Mouse (Mus musculus): ENCODE measurements around the gene Ehd1.
"Not testable (repeated sequence)": the region's sequence is repeated elsewhere in the genome, so short reads cannot be mapped to it uniquely, and the experiment has no call there.

Ehd1 gene

DNA sequence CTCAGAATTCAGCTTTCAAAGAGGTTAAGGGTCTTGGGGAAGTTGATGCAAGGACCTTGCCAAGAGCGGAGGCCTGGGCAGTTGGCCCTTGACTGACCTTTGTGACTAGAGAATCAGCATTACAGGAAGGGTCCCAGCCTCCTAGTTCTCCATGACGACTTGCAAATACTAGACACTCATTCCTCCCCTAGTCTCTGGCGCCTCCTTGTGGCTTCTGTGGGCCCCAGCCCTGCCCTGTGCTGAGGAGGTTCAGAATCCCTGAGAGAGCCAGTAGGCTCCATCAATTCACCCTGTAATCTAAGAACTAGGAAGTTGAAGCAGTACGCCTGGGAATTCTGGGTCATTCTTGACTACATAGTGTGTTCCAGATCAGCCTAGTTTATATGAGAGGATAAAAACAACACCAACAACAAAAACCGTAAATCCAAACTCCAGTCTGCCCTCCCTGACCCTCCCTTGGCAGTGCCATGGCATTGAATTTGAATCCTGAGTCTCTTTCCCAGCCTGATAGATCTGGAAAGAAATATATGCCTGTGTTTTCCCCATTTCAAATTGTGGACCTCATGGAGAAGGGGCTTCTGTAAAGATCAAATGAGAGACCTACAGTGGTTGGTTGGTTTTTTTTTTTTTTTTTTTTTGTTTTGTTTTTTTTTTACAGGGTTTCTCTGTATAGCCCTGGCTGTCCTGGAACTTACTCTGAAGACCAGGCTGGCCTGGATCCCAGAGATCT is 28.4 kb downstream of the Ehd1 start:
- peak; percentile 95 for DNase-seq

DNA sequence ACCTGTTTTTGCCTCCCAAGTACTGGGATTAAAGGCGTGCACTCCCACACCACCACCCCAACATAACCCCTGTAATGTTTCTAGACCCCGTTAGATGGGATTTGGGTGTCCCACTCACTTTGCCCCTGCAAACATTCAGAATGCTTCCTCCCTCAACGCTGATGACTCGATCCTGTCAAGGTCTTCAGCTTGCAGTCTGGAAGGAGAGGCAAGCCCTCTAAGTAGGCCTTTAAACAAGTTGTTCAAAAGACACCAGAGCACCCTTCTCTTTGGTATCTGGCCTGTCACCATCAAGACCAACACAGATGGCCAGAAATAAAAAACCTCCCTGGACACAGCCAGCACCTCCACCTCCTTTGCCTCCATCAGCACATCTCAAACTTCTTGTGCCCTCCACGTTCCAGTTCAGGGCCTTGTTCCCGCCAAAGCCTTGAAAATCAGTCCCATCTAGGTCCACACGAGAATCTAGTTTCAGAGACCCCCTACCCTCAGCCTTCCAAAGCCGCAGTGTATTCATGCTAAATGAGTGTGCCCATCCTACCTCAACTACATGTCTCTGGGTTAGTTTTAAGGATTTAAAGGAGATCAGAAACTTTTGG is 29.1 kb downstream of the Ehd1 start:
- peak; percentile 71 for DNase-seq

DNA sequence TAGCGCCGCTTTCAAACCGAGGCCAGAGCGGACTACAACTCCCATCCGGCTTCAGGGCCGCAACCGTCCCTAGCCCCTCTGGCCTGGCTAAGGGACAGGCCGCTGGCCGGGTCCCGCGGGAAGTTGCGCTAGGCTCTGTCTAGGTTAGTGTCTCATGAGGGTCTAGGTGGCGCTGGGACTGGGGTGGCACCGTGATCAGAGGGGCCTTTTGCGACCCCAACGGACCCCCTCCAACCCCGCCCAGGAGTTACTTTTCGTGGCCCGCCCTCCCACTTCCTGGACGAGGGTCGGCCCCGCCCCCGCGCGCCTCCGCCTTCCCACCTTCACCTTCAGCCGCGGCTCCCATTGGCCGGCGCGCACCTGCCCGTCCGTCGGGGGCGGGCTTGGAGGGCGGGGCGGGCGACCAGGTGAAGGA is 29.6 kb downstream of the Ehd1 start, which contains the start of gene Cdc42bpg:
Gene Cdc42bpg, plus strand, starts transcription at position 320 of the 415 bp plus-strand sequence.
- peak; percentile 90 for DNase-seq

DNA sequence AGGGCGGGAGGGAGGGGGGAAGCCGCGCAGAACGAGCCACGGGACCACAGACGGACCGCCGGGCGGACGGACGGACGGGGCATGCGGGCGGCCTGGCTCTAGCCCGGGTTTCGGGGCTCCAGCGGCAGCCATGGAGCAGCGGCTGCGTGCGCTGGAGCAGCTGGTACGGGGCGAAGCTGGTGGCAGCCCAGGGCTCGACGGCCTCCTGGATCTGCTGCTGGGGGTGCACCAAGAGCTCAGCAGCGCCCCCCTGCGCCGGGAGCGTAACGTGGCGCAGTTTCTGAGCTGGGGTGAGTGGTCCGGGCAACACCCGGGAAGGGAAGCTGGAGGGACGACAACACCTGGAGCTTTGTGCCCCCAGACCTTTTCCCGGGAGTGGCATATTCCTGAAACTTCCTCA is 30.1 kb downstream of the Ehd1 start:
- peak; percentile 80 for DNase-seq

DNA sequence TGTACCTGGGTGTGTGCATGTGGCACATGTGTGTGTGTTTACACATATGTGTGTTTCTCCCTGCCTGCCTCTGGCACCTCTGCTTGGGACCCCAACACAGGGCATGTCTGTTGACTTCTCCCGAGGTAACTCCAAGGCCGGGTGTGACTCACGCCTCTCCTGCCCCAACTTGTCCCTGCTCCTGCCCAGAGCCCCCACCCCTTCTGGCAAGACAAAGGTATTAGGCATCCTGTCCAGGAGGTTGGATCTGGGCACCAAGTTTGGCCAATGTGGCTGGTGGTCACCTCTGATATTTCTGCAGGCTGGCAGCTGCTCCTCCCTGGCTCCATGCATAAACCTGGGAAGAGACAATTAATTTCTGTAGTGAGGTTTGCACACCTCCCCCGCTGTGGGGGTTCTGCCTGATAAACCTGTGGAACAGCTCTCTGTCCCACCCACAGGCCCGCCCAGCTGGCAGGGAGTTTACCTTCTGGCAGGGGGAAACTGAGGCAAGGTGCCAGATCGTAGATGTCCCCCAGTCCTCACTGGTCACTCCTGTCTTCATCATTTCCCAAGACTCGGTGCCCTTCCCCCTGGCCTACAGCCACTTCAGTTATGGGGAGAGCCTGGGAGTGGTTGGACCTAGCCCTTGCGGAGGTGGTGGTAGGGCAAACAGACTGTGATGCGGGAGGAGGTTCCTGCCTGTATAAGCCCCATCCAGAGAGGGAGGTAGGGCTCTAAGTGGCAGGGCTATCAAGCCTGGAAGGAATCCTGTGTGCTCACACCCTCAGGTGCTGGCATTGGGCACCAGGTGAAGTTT is 31.4 kb downstream of the Ehd1 start:
- peak; percentile 80 for DNase-seq

DNA sequence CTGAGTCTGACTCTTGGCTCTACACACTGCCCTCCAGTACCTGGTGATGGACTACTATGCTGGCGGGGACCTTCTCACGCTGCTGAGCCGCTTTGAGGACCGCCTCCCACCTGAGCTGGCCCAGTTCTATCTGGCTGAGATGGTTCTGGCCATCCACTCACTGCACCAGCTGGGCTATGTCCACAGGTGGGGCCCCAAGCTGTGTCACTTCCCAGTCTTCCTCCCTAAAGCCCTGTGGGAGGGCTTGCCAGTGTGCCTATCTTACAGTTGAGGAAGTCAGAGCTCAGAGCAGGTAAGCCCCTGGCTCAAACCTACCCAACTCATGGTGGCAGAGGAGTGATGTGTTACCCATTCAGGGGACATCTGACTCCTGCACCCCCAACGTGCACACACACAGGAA is 33.7 kb downstream of the Ehd1 start:
- DNase-seq: peak; percentile 72

DNA sequence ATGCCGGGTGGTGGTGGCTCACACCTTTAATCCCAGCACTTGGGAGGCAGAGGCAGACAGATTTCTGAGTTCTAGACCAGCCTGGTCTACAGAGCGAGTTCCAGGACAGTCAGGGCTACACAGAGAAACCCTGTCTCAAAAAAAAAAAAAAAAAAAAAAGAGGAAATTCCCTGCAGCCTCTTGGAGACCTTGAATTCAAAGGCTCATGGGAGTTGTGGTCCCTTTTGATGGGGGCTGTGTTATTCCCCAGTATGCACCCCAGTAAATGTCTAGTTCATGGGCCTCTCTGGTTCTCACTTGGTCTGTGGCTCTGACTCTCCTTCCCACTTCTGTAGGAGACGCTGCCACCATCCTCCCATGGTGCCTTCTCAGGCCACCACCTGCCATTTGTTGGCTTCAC is 35.3 kb downstream of the Ehd1 start:
- not testable (repeated sequence) for DNase-seq

DNA sequence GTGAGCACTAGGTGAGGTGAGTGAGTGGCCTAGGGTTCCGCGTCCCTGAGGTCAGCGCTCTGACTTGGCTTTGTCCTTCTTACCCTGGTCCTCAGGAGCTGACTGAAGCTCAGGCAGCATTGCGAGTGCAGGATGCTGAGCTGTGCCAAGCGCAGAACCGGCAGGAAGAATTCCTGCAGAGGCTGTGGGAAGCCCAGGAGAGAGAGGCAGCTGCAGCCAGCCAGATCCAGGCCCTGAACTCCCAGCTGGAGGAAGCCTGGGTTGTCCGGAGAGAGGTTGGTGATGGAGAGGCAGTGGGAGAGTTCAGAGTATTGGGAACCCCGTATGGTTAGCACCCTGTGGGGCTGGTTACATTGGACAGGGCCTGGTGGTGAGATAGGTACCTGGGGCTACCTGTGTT is 37.3 kb downstream of the Ehd1 start:
- DNase-seq: peak; percentile 39

DNA sequence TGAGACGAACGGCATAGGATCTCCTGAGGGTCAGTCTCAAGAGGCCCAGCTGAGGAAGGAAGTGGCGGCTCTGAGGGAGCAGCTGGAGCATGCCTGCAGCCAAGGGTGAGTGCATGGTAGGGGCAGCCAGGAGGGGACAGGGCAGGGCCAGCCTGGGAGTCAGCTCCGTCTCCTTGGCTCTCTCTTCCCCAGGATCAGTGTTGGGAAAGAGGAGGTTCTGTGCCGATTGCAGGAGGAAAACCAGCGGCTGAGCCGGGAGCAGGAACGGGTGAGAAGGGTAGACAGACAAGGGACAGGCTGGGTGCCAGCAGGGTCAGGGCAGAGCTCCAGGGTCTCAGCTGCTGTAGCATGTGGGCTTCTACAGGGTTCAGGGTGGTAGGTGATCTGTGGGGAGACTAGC is 38.0 kb downstream of the Ehd1 start:
- DNase-seq: peak; percentile 49

DNA sequence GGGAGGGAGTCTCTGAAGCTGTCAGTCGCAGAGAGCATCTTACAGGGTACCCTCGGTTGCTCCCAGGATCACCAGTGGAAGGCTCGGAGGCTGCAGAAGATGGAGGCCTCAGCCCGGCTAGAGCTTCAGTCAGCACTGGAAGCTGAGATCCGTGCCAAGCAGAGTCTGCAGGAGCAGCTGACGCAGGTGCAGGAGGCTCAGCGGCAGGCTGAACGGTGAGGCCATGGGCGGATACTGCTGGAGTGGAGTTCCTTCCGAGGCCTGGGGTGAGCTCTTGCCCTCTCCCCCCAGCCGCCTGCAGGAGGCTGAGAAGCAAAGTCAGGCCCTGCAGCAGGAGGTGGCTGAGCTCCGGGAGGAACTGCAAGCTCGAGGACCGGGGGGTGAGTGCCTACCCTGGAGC is 39.0 kb downstream of the Ehd1 start:
- DNase-seq: peak; percentile 80

DNA sequence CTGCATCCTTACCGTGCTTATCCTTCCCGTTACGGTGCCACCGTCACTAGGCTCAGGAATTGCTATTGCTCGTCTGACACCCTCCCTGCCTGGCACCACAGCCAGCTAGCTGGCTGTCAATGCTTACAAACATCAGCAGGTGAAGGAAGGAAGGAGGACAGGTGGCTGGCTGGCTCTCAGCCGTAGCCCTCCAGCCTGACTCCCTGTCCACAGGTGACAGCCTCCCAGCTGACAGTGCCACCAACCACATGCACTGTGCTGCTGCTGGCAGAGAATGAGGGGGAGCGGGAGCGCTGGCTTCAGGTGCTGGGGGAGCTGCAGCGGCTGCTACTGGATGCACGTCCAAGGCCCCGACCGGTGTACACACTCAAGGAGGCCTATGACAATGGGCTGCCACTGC is 41.6 kb downstream of the Ehd1 start:
- no peak for DNase-seq

DNA sequence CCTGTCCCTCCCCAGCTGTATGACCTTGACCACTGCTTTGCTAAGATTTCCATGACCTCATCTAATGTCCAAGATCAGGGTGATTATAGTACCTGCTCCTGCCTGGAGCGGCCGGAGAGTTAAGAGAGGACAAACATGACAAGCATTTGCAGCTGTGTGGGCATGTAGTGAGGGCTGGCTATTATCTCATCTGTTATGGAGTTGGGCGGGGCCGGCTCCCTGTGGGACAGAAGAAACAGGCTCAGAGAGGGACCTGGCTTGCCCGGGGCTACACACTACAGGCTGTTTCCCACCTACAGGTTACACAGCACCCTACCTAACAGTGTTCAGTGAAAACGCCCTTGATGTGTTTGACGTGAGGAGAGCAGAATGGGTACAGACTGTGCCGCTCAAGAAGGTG is 44.8 kb downstream of the Ehd1 start:
- DNase-seq: no peak

DNA sequence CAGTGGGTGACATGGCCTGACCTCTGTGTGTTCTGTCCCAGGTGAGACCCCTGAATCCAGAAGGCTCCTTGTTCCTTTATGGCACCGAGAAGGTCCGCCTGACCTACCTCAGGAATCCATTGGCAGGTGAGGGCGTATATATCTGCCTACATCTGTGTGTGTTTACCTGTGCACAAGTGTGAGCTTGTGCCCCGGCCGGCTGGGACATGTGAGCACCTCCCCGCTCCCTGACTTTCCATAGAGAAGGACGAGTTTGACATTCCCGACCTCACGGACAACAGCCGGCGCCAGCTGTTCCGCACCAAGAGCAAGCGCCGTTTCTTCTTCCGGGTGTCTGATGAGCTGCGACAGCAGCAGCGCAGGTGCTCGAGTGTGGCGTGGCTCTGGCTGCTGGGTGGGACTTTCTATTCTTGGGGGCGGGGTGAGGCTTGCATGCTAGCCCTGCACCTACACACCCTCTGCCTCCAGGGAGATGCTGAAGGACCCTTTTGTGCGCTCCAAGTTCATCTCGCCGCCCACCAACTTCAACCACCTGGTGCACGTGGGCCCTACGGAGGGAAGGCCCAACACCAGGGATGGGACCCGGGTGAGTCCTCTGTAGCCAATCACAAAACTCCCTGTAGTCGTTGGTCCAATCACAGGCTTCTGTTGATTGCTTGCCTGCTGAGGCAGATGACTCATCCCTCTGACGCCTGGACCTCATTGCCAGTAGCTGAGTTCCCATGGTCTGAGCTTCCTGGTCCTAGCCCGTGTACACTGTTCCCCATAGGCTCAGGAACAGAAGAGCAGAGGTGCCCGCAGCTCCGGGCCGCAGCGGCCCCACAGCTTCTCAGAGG is 45.5 kb downstream of the Ehd1 start:
- DNase-seq: no peak

DNA sequence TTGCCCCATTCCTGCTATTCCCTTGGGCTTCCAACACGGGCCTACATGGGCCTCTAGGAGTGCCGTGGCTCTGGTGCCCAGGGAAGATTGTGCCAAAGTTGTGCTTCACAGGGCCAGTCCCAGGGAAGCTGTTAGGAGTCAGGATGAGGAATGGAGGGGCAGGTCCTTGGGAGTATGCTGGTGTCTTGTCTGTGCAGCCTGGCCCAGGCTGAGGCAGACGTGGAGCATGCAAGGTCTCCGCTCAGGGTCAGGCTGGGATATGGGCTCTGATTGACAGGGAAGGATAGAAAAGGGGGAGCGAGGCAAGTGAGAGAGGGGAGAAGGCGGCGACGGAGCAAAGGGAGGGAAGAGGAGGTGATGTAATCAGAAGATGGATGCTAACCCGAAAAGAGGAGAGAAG is 48.2 kb downstream of the Ehd1 start:
- DNase-seq: no peak

DNA sequence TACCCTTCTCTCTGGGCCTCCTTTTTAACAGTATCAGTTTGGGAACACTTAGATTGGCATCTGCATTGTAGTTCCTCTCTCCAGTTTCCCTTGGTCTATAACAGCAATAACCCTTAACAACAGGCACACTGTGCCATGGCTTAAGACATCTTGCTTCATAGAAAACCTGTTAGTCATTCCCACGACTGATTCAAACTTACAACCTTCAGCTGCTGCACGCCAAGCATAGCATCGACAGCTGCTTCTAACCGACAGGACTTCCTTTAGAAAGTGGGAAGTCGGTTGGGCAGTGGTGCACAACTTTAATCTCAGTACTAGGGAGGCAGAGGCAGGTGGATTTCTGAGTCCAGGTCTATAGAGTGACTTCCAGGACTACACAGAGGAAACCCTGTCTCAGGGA is 54.7 kb downstream of the Ehd1 start:
- DNase-seq: no peak

DNA sequence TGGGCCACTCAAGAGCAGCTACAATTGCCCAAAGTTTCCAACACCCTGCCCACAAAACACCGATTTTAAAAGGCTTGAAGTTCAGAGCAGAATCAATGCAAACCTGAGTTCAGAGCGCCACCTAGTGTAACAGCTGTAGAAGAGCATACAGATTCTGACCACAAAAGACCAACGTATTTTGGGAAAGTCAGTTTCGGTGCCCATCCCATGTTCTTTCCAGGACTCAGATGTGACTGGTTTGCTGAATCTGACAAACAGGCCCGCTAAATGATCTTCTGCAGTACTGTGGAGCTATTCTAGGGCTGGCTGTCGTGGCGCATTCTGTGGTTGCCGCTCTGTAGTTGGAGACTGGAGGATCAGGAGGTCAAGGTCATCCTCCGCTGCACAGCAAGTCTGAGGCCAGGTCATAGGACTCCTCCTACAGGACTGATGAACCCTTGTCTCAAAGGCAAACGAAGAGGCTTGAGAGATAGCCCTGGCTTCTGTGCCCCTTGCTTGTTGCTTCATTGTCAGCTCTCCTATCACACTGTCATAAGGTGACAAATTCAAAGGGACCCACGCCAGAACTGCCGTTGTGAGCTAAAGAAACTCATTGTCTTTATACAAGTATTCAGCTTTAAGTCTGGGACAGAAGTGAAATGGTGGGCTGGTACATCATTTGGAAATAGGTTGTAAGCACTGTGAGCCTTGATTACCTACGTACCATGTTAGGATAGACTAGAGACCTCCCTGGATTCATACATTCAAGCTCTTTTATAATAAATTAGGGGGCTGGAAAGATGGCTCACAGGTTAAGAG is 55.4 kb downstream of the Ehd1 start:
- peak; percentile 72 for DNase-seq

DNA sequence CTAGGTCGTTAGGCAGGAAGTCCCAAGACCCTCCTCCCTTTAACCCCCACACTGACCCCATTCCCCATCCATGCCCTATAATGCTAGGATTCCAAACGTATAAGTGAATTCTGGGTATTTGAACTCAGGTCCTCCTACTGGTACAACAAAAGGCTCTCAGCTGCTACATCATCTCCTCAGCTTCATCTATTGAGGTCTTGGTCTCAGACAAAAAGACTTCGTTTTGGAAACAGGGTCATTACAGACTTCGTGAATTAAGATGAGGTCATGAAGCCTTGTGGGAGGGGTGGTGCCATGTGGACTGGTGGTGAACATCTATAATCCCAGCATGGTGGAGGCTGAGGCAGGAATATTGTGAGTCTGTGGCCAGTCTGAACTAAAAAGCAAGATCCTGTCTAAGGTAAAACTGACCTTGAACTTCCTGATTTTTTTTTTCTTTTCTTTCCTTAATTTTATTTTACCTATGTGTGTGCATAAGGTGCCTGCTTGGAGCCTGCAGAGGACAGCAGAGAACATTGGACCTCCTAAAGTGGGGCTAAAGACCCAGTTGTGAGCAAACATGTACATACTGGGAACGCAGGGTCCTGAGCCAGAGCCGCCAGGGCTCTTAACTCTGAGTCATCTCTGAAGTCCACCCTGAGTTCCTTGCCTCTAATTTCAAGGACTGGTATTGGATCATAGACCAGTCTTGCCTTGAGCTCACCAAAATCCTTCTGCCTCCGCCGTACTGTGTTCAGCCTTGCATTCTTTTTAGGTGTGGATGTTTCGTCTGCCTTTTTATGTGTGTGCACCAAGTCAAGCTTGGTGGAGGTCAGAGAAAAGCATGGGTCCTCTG is 57.5 kb downstream of the Ehd1 start:
- peak; percentile 57 for DNase-seq

DNA sequence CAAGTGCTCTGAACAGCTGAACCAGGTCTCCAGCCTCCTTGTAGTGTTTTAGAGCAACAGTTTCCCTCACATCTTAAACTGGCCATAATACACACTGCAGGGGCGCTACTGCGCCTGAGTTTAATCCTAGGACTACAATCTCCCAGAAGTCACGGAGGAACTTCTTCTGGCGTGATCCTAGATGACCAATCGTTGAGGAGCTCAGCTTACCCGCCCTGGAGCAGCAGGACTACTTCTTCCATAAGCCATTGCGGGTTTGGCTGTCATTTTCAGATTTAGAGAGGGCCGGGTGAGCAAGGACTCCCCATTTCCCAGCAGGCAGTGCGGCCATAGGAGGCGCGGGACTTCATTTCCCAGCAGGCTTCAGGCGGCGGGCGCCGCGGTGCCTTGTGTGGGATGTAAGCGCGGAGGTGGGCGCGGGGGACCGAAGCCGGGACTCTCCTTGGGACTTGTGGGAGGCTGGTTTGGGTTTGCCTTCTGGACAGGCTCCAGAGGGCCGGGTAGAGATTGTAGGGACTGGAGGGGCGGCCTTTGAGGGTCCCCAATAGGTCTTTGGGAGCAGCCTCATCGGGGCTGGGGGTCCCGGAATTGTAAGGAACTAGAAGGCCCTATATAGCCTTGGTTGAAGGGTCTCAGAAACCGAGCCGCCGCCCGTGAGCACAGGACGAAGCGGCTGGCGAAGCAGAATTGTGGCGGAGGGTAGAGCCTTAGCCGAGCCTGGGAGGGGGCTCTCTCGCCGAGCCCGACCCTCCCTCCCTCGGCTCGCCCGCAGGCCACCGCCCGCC is 58.3 kb downstream of the Ehd1 start, which contains the start of gene Men1:
Gene Men1, plus strand, starts transcription at position 307 of the 785 bp plus-strand sequence.
- peak; percentile 96 for DNase-seq

DNA sequence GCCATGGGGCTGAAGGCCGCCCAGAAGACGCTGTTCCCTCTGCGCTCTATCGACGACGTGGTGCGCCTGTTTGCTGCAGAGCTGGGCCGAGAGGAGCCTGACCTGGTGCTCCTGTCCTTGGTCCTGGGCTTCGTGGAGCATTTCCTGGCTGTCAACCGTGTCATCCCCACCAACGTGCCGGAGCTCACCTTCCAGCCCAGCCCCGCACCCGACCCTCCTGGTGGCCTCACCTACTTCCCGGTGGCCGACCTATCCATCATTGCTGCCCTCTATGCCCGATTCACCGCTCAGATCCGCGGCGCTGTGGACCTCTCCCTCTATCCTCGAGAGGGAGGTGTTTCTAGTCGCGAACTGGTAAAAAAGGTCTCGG is 58.9 kb downstream of the Ehd1 start:
- peak; percentile 54 for DNase-seq

DNA sequence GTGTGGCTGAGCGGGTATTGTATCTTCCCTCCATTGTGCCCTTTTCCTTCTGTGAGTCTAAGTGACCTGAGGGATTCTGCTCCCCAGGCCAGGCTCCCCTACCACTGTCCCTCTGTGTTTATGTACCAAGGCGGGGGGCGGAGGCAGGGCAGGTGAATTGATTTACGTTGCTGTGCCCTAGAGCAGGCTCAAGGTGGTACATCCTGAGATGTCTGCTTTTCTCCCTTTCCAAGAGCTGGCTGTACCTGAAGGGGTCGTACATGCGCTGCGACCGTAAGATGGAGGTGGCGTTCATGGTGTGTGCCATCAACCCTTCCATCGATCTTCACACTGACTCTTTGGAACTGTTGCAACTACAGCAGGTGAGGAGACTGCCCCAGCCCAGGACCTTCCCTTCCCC is 60.4 kb downstream of the Ehd1 start:
- DNase-seq: peak; percentile 55

Measured in cerebellum, adult 9-10 months (tissue).